Mouse (Mus musculus): ENCODE data around the gene Scai.

The Scai gene

GRCm38 (mm10) chr2:39070666-39071065, 119.9 kb downstream of the Scai start:
- Histone ChIP-seq H3K36me3 (ENCODE audit: insufficient read depth, low read length) (no peaks in the 10 kb centered on the region), H3K4me1 (replicated peaks; ENCODE audit: low read depth, low read length) (peaks cover 4% of the 10 kb centered on the region; the same call in 1 of the 2 replicates), H3K9me3 (ENCODE audit: low read length) (no peaks in the 10 kb centered on the region), H3K27me3 (ENCODE audit: insufficient read depth, low read length) (no peaks in the 10 kb centered on the region), H3K4me3 (replicated peaks; ENCODE audit: low read length) (no peak overlapping the region)
- TF ChIP-seq NANOG (IDR thresholded peaks at IDR 0.05; ENCODE audit: borderline replicate concordance, low read length) (no peak), POU5F1 (IDR thresholded peaks at IDR 0.05; ENCODE audit: borderline replicate concordance, low read length) (no peak), CTCF (conservative IDR thresholded peaks at IDR 0.05; ENCODE audit: low read length) (no peak)

GRCm38 (mm10) chr2:39069096-39069495, 121.4 kb downstream of the Scai start:
- TF ChIP-seq CTCF (conservative IDR thresholded peaks at IDR 0.05; ENCODE audit: low read length) (no peak), POU5F1 (IDR thresholded peaks at IDR 0.05; ENCODE audit: borderline replicate concordance, low read length) (no peak), NANOG (IDR thresholded peaks at IDR 0.05; ENCODE audit: borderline replicate concordance, low read length) (no peak)
- Histone ChIP-seq H3K27me3 (ENCODE audit: insufficient read depth, low read length) (no peaks in the 10 kb centered on the region), H3K4me1 (replicated peaks; ENCODE audit: low read depth, low read length) (peaks cover 11% of the 10 kb centered on the region), H3K4me3 (replicated peaks; ENCODE audit: low read length) (no peak overlapping the region), H3K9me3 (ENCODE audit: low read length) (no peaks in the 10 kb centered on the region), H3K36me3 (ENCODE audit: insufficient read depth, low read length) (no peaks in the 10 kb centered on the region)

GRCm38 (mm10) chr2:39065400-39065987, 125.0 kb downstream of the Scai start, which contains the start of gene Golga1:
TSS of gene Golga1 (minus strand) at chr2:39065541.
- TF ChIP-seq NANOG (IDR thresholded peaks at IDR 0.05; ENCODE audit: borderline replicate concordance, low read length), result no peak
- TF ChIP-seq CTCF (conservative IDR thresholded peaks at IDR 0.05; ENCODE audit: low read length), result no peak
- TF ChIP-seq POU5F1 (IDR thresholded peaks at IDR 0.05; ENCODE audit: borderline replicate concordance, low read length), result no peak

GRCm38 (mm10) chr2:39064687-39065399, 125.7 kb downstream of the Scai start:
- H3K4me3 ChIP-seq (replicated peaks; ENCODE audit: low read length), result peak overlapping the region; percentile 94
- peaks cover 25% of the 10 kb centered on the region for H3K36me3 ChIP-seq (ENCODE audit: insufficient read depth, low read length)
- TF ChIP-seq NANOG (IDR thresholded peaks at IDR 0.05; ENCODE audit: borderline replicate concordance, low read length) (no peak), CTCF (conservative IDR thresholded peaks at IDR 0.05; ENCODE audit: low read length) (no peak), POU5F1 (IDR thresholded peaks at IDR 0.05; ENCODE audit: borderline replicate concordance, low read length) (no peak)
- H3K27me3 ChIP-seq (ENCODE audit: insufficient read depth, low read length), result no peaks in the 10 kb centered on the region
- H3K9me3 ChIP-seq (ENCODE audit: low read length), result no peaks in the 10 kb centered on the region
- H3K4me1 ChIP-seq (replicated peaks; ENCODE audit: low read depth, low read length), result peaks cover 11% of the 10 kb centered on the region

More at GRCm38 (mm10) chr2:39065400-39065987, 125.0 kb downstream of the Scai start, which contains the start of gene Golga1:
- Histone ChIP-seq H3K36me3 (ENCODE audit: insufficient read depth, low read length) (peaks cover 18% of the 10 kb centered on the region), H3K4me3 (replicated peaks; ENCODE audit: low read length) (peak within 1 kb of the TSS; percentile 94), H3K9me3 (ENCODE audit: low read length) (no peaks in the 10 kb centered on the region), H3K4me1 (replicated peaks; ENCODE audit: low read depth, low read length) (peaks cover 11% of the 10 kb centered on the region), H3K27me3 (ENCODE audit: insufficient read depth, low read length) (no peaks in the 10 kb centered on the region)

GRCm38 (mm10) chr2:39048515-39048914, 142.0 kb downstream of the Scai start:
- no peak for TF ChIP-seq NANOG (IDR thresholded peaks at IDR 0.05; ENCODE audit: borderline replicate concordance, low read length)
- no peak for TF ChIP-seq POU5F1 (IDR thresholded peaks at IDR 0.05; ENCODE audit: borderline replicate concordance, low read length)
- TF ChIP-seq CTCF (conservative IDR thresholded peaks at IDR 0.05; ENCODE audit: low read length), result no peak
- no peaks in the 10 kb centered on the region for H3K9me3 ChIP-seq (ENCODE audit: low read length)
- H3K4me1 ChIP-seq (replicated peaks; ENCODE audit: low read depth, low read length), result no peaks in the 10 kb centered on the region
- H3K4me3 ChIP-seq (replicated peaks; ENCODE audit: low read length), result no peak overlapping the region
- H3K36me3 ChIP-seq (ENCODE audit: insufficient read depth, low read length), result peaks cover 73% of the 10 kb centered on the region
- no peaks in the 10 kb centered on the region for H3K27me3 ChIP-seq (ENCODE audit: insufficient read depth, low read length)

GRCm38 (mm10) chr2:39040215-39040614, 150.3 kb downstream of the Scai start:
- Histone ChIP-seq H3K9me3 (ENCODE audit: low read length) (no peaks in the 10 kb centered on the region), H3K36me3 (ENCODE audit: insufficient read depth, low read length) (peaks cover 47% of the 10 kb centered on the region), H3K27me3 (ENCODE audit: insufficient read depth, low read length) (no peaks in the 10 kb centered on the region), H3K4me3 (replicated peaks; ENCODE audit: low read length) (no peak overlapping the region), H3K4me1 (replicated peaks; ENCODE audit: low read depth, low read length) (no peaks in the 10 kb centered on the region)
- TF ChIP-seq POU5F1 (IDR thresholded peaks at IDR 0.05; ENCODE audit: borderline replicate concordance, low read length), result no peak
- TF ChIP-seq NANOG (IDR thresholded peaks at IDR 0.05; ENCODE audit: borderline replicate concordance, low read length), result no peak

GRCm38 (mm10) chr2:39031611-39032010, 158.9 kb downstream of the Scai start:
- no peaks in the 10 kb centered on the region for H3K4me1 ChIP-seq (replicated peaks; ENCODE audit: low read depth, low read length)
- TF ChIP-seq POU5F1 (IDR thresholded peaks at IDR 0.05; ENCODE audit: borderline replicate concordance, low read length) (no peak), NANOG (IDR thresholded peaks at IDR 0.05; ENCODE audit: borderline replicate concordance, low read length) (no peak), CTCF (conservative IDR thresholded peaks at IDR 0.05; ENCODE audit: low read length) (no peak)
- H3K9me3 ChIP-seq (ENCODE audit: low read length), result no peaks in the 10 kb centered on the region
- H3K36me3 ChIP-seq (ENCODE audit: insufficient read depth, low read length), result peaks cover 71% of the 10 kb centered on the region
- no peak overlapping the region for H3K4me3 ChIP-seq (replicated peaks; ENCODE audit: low read length)
- no peaks in the 10 kb centered on the region for H3K27me3 ChIP-seq (ENCODE audit: insufficient read depth, low read length)

- no peak for TF ChIP-seq CTCF (conservative IDR thresholded peaks at IDR 0.05; ENCODE audit: low read length)
- TF ChIP-seq NANOG (IDR thresholded peaks at IDR 0.05; ENCODE audit: borderline replicate concordance, low read length), result no peak
- no peak for TF ChIP-seq POU5F1 (IDR thresholded peaks at IDR 0.05; ENCODE audit: borderline replicate concordance, low read length)
- Histone ChIP-seq H3K36me3 (ENCODE audit: insufficient read depth, low read length) (peaks cover 90% of the 10 kb centered on the region), H3K4me1 (replicated peaks; ENCODE audit: low read depth, low read length) (no peaks in the 10 kb centered on the region), H3K4me3 (replicated peaks; ENCODE audit: low read length) (no peak overlapping the region), H3K9me3 (ENCODE audit: low read length) (no peaks in the 10 kb centered on the region), H3K27me3 (ENCODE audit: insufficient read depth, low read length) (no peaks in the 10 kb centered on the region)
Measured at GRCm38 (mm10) chr2:39020004-39020403, 170.5 kb downstream of the Scai start.
